Mouse (Mus musculus) cerebellum, adult 11 months (tissue): ENCODE results near the gene Plscr5.

Experiments used
- DNase-seq: peaks from one replicate; pipeline ENCODE4 v3.0.0; 2022

Plscr5 gene

GRCm38 (mm10) chr9:92228867-92229832 lies 36.4 kb downstream of the Plscr5 start:
- no peak for DNase-seq

GRCm38 (mm10) chr9:92229833-92230205 lies 37.1 kb downstream of the Plscr5 start:
- no peak for DNase-seq

DNA sequence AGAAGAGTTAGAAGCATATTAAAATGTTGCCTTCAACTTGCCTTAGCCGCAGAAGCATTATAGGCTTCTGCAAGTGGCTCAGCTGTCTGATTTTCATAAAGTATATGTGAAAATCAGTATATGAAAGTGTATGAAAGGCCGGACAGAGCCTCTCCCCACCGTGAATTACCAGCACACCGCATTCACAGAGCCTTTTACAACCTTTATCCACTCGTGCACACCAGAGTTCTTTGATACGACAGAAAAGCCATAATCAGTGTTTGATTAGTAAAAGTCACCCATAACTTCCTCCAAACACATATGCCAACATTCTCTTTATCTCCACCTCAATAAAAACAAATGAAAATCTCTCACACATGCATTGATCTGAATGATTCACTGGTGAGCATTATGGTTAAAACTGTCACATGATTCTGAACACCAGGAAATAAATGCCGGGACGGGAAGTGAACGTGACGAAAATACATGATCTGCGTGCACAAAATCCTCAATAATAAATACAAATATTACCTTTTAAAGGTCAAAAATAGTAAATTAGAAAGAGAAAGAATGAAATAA lies 42.2 kb downstream of the Plscr5 start:
- DNase-seq = no peak

GRCm38 (mm10) chr9:92248773-92249446 lies 56.2 kb downstream of the Plscr5 start:
- no peak for DNase-seq

DNA sequence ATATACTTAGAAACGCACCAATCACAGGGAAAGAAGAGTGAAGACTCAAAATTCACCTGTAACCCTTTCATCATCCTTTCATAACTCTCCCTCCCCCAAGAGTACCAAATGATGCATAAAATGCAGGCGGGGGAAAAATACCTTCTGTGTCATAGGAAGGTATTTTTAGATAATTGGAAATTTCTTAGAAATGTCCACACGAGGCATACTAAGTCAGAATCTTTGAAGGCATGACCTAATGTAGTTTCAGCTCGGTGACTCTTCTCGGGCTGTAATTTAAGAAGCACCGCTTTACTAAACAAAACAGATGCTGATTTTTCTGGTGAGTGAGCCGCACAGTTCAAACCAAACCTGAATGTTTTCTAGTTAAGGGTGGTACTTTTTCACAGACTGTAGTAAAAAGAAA lies 56.7 kb downstream of the Plscr5 start, which contains the start of gene Plscr1:
Gene Plscr1 (plus strand): TSS at position 304 of the 406 bp plus-strand sequence.
- no peak for DNase-seq

GRCm38 (mm10) chr9:92249987-92250772 lies 57.4 kb downstream of the Plscr5 start:
- peak; percentile 17 for DNase-seq

DNA sequence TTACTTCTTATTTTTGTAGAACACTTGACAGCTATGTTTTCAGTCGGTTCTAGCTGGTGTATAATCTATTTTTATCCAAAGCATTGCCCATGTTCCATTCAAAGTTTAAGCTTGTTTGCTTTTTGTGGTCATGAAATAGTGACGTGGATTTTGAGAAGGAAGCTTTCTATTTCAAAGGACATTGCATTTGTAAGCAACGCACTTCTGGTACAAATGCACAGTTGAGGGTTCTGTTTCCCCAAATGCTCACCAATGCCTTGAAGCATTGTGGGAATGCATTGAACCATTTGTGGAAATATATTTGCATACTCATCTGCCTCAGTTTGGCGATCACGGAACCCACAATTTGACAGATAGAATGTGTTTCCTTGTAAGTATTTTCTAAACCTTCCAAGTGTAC lies 60.0 kb downstream of the Plscr5 start:
- DNase-seq = no peak

- DNase-seq = no peak
Observed at GRCm38 (mm10) chr9:92253585-92254321, 61.0 kb downstream of the Plscr5 start.
